9 mouse cellular contexts compared by ENCODE assay signal in genomic region chr1:72599146-72600101, GRCm38 (mm10). TPM values are rescaled to one million over a fixed set of nuclear protein-coding genes. Genes with fewer than 3 reads are reported as not detected.
DNase-seq lines count a peak whose midpoint lies in the region; ATAC-seq and TF ChIP-seq lines count a peak whose summit lies in the region.
"Had no signal": no experiment of that assay in that cellular context is flagged by ENCODE, and none has a peak within 500 bp of the region (broad histone marks: within the 10 kb centered on the region; RNA-seq: fewer than 3 reads in every experiment).

No protein-coding gene starts in this region.

- 0 out of 2 replicates have a peak overlapping the region, but pooled peaks have one; percentile 21 for H3K27ac ChIP-seq in forebrain, postnatal 0 days (ENCODE audit: low read depth, low read length)
- no peak overlapping the region for H3K27ac ChIP-seq in forebrain, embryonic 11.5 days (ENCODE audit: low read depth, low read length)
- H3K27ac ChIP-seq in embryonic facial prominence, embryonic 15.5 days (replicated peaks): 0 out of 2 replicates have a peak overlapping the region, but pooled peaks have one; percentile 39
- H3K27ac ChIP-seq in kidney, embryonic 14.5 days (ENCODE audit: low read depth, low read length): no peak overlapping the region

- no peak overlapping the region for H3K9ac ChIP-seq in forebrain, postnatal 0 days
- H3K9ac ChIP-seq in forebrain, embryonic 11.5 days (ENCODE audit: low read length): no peak overlapping the region
- H3K9ac ChIP-seq in embryonic facial prominence, embryonic 15.5 days: no peak overlapping the region
- no peak overlapping the region for H3K9ac ChIP-seq in kidney, embryonic 14.5 days (ENCODE audit: low read depth, low read length)

- 53% methylated on average over 21 of the region's 21 CpGs for whole genome bisulfite sequencing in forebrain, postnatal 0 days
- 90% methylated on average over 21 of the region's 21 CpGs for WGBS in forebrain, embryonic 11.5 days
- 41% methylated on average over 21 of the region's 21 CpGs for WGBS in embryonic facial prominence, embryonic 15.5 days
- WGBS in kidney, embryonic 14.5 days: 54% methylated on average over 21 of the region's 21 CpGs

- no peak overlapping the region for H3K4me2 ChIP-seq in forebrain, postnatal 0 days (ENCODE audit: low read depth)
- H3K4me2 ChIP-seq in forebrain, embryonic 11.5 days (ENCODE audit: low read depth, low read length, severe bottlenecking): no peak overlapping the region
- H3K4me2 ChIP-seq in embryonic facial prominence, embryonic 15.5 days (replicated peaks): peak overlapping the region; percentile 12; the same call in 1 of the 2 replicates
- 0 out of 2 replicates have a peak overlapping the region, but pooled peaks have one; percentile 2 for H3K4me2 ChIP-seq in kidney, embryonic 14.5 days (replicated peaks; ENCODE audit: low read depth, low read length)

- no peaks in the 10 kb centered on the region for H3K27me3 ChIP-seq in forebrain, postnatal 0 days (ENCODE audit: insufficient read depth, low read length)
- H3K27me3 ChIP-seq in forebrain, embryonic 11.5 days (ENCODE audit: control insufficient read depth, insufficient read depth, low read length): no peaks in the 10 kb centered on the region
- no peaks in the 10 kb centered on the region for H3K27me3 ChIP-seq in embryonic facial prominence, embryonic 15.5 days
- no peaks in the 10 kb centered on the region for H3K27me3 ChIP-seq in kidney, embryonic 14.5 days (ENCODE audit: control insufficient read depth, insufficient read depth, low read length)

- DNase-seq in forebrain, postnatal 0 days: no peak
- no peak for DNase-seq in forebrain, embryonic 11.5 days (ENCODE audit: low spot score)
- DNase-seq in ovary, adult 18-20 months (ENCODE audit: low spot score): peak; percentile 47
- no peak for DNase-seq in right cerebral cortex, postnatal 10 days (ENCODE audit: low spot score in 2 of 2)
- no peak for DNase-seq in B cell, adult 2 months
- DNase-seq: cerebellum, adult 11-12 months had no signal

- H3K4me3 ChIP-seq in forebrain, postnatal 0 days (ENCODE audit: low read depth, low read length): no peak overlapping the region
- no peak overlapping the region for H3K4me3 ChIP-seq in forebrain, embryonic 11.5 days (ENCODE audit: low read depth, low read length)
- H3K4me3 ChIP-seq in embryonic facial prominence, embryonic 15.5 days (replicated peaks): no peak overlapping the region
- H3K4me3 ChIP-seq in kidney, embryonic 14.5 days (ENCODE audit: low read length): no peak overlapping the region

- TF ChIP-seq CTCF in forebrain, postnatal 0 days (IDR thresholded peaks at IDR 0.05; ENCODE audit: low read depth): no peak

- peaks cover 71% of the 10 kb centered on the region for H3K36me3 ChIP-seq in forebrain, postnatal 0 days (ENCODE audit: insufficient read depth)
- H3K36me3 ChIP-seq in forebrain, embryonic 11.5 days (ENCODE audit: control insufficient read depth, insufficient read depth, low read length): peaks cover 3% of the 10 kb centered on the region; the same call in 1 of the 2 replicates
- H3K36me3 ChIP-seq in embryonic facial prominence, embryonic 15.5 days: peaks cover 63% of the 10 kb centered on the region
- H3K36me3 ChIP-seq in kidney, embryonic 14.5 days (ENCODE audit: control insufficient read depth, insufficient read depth, low read length): peaks cover 53% of the 10 kb centered on the region

- ATAC-seq in forebrain, postnatal 0 days: peak; percentile 30; the same call in 1 of the 2 replicates
- ATAC-seq in forebrain, embryonic 11.5 days (replicated peaks; ENCODE audit: low FRiP score): no peak
- peak; percentile 52; the same call in 1 of the 2 replicates for ATAC-seq in embryonic facial prominence, embryonic 15.5 days (ENCODE audit: insufficient number of reproducible peaks, low FRiP score, low TSS enrichment, low read depth)
- ATAC-seq in kidney, embryonic 14.5 days (ENCODE audit: low FRiP score, low TSS enrichment): peak; percentile 63
- no peak for ATAC-seq in megakaryocyte, adult 5-6 weeks (ENCODE audit: poor library complexity, severe bottlenecking)

- no peaks in the 10 kb centered on the region for H3K4me1 ChIP-seq in forebrain, postnatal 0 days (ENCODE audit: insufficient read depth)
- H3K4me1 ChIP-seq in forebrain, embryonic 11.5 days (replicated peaks; ENCODE audit: control insufficient read depth, insufficient read depth, low read length): no peaks in the 10 kb centered on the region
- peaks cover 16% of the 10 kb centered on the region for H3K4me1 ChIP-seq in embryonic facial prominence, embryonic 15.5 days
- peaks cover 10% of the 10 kb centered on the region for H3K4me1 ChIP-seq in kidney, embryonic 14.5 days (ENCODE audit: control insufficient read depth, insufficient read depth, low read length)

- no peaks in the 10 kb centered on the region for H3K9me3 ChIP-seq in forebrain, postnatal 0 days (ENCODE audit: low read length)
- H3K9me3 ChIP-seq in forebrain, embryonic 11.5 days (ENCODE audit: control insufficient read depth, low read length): no peaks in the 10 kb centered on the region
- no peaks in the 10 kb centered on the region for H3K9me3 ChIP-seq in embryonic facial prominence, embryonic 15.5 days (replicated peaks)
- no peaks in the 10 kb centered on the region for H3K9me3 ChIP-seq in kidney, embryonic 14.5 days (ENCODE audit: control insufficient read depth, low read length)

RNA-seq across cellular contexts. Expression of gene Smarcal1, which starts 16.4 kb away (rescaled TPM):
- total RNA-seq in forebrain, postnatal 0 days (2014; rRNA removed): 40.9 and 43.7 TPM in 2 replicates
- polyA plus RNA-seq in forebrain, postnatal 0 days (2015; fragmentation: Nextera tagmentation; extraction: Ambion mirVana): 16.2 and 19.0 TPM in 2 replicates
- 29.9 and 34.1 TPM in 2 replicates for polyA plus RNA-seq in forebrain, embryonic 11.5 days (2014; fragmentation: Nextera tagmentation; extraction: Ambion mirVana)
- polyA plus RNA-seq in embryonic facial prominence, embryonic 15.5 days (2015; fragmentation: Nextera tagmentation; extraction: Ambion mirVana): 21.0 and 24.8 TPM in 2 replicates
- 16.0 and 24.4 TPM in 2 replicates for polyA plus RNA-seq in kidney, embryonic 14.5 days (2014; fragmentation: Nextera tagmentation; extraction: Ambion mirVana)
- total RNA-seq in megakaryocyte, adult 5-6 weeks (2015): 16.3 and 18.0 TPM in 2 replicates
- 15.3 and 18.6 TPM in 2 replicates for total RNA-seq in megakaryocyte, adult 5-6 weeks (2017)

Comparison
In these comparisons a context has a peak if more than half of its experiments do, and no peak if none do; other contexts are left out.
1. ATAC-seq: peak in forebrain, postnatal 0 days (single experiment), embryonic facial prominence, embryonic 15.5 days (single experiment) and kidney, embryonic 14.5 days (single experiment); none in forebrain, embryonic 11.5 days (single experiment) and megakaryocyte, adult 5-6 weeks (single experiment).
2. H3K27ac ChIP-seq: peak in forebrain, postnatal 0 days (single experiment) and embryonic facial prominence, embryonic 15.5 days (single experiment); none in forebrain, embryonic 11.5 days (single experiment) and kidney, embryonic 14.5 days (single experiment).
3. H3K4me2 ChIP-seq: peak in embryonic facial prominence, embryonic 15.5 days (single experiment) and kidney, embryonic 14.5 days (single experiment); none in forebrain, postnatal 0 days (single experiment) and forebrain, embryonic 11.5 days (single experiment).